Mouse (Mus musculus): ENCODE data around the gene Sox5. TPM values are rescaled to one million over a fixed set of nuclear protein-coding genes. Genes with fewer than 3 reads are reported as not detected.

The Sox5 gene
- polyA plus RNA-seq (2014; fragmentation: Illumina TruSeq; extraction: RNeasy Lipid Tissue Mini Kit (QIAGEN cat#74804); ENCODE audit: low read depth, low replicate concordance) = 1.7 TPM

GRCm38 (mm10) chr6:144781431-144782030, at the start of gene Sox5:
Sox5 (minus strand) TSS chr6:144781977.

Data from heart, adult 10 weeks (tissue).